Mouse (Mus musculus): Measurements from ENCODE around the gene Uck2.
A peak's percentile ranks its signal among the peaks of the same experiment; 100 is the strongest.

The Uck2 gene

DNA sequence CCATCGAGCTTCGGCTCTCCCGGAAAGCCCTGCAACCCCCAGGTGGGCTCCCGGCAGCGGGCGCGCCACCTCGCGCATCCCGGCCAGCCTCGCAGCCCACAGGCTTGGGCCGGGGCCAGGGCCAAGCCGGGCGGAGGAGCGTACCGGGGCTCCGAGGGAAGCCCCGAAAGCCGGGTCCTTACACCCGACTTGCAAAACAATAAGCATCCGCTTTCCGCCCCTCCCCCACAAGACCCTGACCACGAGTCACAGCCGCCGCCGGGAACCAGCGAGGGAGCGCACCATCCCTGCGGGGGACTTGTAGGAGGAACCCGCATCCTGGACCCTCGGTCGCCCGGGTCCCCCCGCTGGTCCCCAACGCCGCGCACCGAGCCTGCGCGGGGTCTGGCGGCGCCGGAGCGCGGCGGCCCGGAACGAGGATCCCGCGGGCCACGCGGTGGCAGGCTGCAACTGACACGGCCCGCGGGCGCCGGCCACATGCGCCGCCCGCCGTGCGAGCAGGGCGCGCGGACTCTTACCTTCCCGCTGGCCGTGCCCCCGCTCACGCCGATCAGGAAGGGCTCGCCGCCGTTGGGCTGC, 773 bp downstream of the Uck2 start:
- DNase-seq (ENCODE audit: low read depth, low spot score), result no peak

DNA sequence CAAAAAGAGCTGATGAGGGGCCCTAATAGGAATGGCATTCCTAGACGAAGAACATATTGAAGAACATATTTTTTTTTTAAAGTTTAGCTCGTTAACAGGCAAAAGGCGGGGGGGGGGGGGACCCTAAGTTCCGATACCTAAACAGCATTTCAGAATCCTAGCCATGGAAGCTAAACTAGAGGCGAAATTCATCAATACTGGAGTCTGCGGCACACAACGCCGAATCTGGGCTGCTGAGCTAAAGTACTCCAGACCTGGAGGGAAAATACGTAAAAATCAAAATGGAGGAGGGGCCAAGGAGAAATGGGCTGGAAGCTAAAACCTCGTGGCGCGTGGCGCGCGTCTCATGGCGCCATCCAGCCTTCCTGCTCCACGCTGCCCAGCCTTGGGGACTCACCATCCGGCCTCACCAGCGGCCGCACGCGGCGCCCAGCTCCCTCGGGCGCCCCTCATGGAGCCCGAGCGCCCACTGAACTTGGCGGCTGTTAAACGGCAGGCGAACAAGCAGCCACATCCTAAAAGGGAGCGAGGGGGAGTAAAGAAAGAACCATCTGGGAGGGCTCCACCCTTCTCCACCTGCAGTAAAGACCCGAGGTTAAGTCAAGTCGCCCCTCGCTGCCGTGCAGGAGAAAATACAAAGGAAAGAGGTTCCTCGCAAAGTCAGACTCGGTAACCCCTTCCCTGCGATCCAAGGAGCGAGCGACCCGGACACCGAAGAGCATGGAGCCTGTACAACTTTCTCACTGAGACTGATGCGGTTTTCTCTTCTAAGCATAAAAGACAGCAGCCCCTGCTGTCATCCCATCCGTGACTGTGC, 1.5 kb downstream of the Uck2 start:
- no peak for DNase-seq (ENCODE audit: low read depth, low spot score)

DNA sequence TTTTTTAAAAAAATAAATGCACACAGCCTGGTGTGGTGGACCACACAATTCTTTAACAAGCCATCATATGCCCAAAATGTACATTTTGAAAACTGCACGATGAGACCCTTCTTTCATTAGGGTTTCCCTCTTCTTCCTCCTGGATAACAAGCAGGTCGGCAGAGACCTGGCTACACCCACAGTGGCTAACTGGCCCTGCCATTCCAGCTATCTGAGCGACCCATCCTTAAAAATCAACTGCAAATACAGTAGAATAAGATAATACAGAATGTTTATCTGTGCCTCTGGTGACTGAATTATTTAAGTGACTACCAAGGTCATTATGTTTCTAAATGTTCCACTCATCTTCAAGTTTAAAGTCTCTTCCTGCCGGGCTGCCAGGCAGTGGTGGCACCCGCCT, 2.4 kb downstream of the Uck2 start:
- no peak for DNase-seq (ENCODE audit: low read depth, low spot score)

DNA sequence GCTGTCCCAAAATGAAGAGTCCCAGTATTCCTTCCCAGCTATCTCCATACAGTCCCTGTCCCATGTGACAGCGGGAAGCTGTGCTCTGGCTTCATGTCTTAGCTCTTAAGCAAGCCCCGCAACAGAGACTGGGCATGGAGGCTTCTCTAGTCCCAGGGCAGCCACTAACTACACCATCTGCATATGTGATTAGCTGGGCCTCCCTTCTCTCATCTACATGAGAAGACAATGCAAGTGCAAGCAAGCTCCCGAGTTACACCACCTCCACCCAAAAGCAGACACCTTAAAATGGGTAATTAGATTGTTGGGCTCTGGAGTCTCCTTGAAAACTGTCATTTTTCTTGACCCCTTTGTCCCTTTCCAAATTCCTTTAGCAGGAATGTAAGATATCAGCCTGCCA, 3.0 kb downstream of the Uck2 start:
- no peak for DNase-seq (ENCODE audit: low read depth, low spot score)

DNA sequence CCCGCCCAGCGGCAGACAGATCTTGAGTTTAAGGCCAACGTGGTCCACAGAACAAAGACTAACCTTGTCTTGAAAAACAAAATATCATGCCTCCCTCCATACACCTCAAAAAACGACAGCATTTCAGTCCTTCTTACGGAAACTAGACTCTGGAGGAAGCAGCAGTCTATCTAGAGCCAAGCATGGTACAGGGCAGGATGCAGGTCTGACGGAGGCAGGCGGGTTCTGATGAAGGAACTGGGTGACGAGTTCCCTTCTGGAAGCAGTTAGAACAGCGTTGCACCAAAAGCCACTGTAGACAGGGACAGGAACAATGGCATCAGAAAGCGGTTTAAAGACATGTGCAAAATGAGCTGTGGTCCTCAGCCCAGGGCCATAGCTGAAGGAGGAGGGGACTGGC, 5.1 kb downstream of the Uck2 start:
- DNase-seq (ENCODE audit: low read depth, low spot score), result no peak

DNA sequence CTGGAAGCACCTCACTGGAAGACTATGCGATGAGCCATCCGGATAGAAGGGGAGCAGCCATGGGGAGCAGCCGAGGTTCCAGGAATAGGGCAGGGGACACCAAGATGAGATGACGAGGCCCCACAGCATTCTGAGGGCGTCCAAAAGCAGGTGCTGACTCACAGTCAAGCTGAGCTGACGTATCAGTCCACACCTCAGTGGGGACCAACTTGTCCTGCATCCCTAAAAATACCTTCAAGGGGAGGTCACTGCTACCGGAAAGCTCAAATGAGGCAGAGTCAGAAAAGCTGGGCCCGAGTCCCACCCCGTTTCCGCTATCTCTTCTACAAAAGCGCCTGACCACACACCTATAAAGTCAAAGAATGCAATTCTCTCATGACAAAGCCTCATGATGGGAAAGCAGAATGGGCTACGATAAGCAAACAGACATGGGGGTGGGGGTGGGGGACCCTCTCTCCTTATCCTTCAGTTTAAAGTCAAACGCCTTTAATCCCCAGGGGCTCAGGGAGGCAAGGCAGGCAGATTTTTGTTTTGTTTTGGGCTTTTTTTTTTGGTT, 5.9 kb downstream of the Uck2 start:
- DNase-seq (ENCODE audit: low read depth, low spot score), result no peak

DNA sequence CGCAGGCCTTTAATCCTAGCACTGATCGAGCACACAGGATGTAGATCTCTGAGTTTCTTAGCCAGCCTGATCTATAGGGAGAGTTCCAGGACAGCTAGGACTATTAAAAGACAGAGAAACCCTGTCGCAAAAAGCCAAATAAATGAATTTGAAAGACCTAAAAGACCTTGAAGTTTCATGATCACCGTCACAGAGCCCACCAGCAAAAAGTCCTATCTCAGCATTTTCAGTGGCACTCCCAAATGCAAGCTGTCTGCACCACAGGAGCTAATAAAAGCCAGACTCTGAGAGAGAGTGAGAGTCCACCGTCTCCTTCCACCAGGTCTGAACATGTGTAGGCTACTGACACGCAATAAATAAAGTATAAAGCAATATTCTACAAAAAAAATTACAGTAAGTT, 6.7 kb downstream of the Uck2 start:
- DNase-seq (ENCODE audit: low read depth, low spot score), result no peak

DNA sequence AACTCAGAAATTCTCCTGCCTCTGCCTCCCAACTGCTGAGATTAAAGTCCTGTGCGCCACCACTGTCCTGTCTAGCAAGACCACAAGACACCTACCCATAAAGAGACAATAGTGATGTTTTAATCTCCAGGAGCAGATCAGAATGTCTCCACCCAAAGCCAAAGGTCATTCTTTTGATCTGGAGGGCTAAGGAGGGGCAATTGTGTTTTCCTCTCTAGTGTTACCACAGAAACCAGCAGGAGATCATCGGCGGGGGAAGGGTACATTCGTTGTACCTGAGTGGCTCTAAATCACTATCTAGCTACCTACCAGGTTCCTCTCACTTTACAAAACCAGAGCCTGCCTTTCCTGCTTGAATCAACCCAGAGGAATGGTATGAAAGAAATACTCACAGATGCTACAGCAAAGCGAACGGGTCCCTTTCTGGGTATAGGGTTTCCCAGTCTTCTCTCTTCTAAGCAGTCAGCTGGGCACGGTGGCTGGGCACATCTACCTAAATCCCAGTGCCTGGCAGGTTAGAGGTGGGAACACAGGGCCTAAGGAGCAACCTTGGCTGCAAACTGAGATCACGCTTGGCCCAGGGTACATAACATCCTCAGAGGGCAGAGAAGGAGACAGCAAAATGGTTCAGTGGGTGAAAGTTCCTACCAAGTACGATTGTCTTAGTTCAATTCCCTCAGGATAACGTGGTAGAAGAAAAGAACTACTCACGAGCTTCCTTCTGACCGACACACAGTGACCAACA, 10.3 kb downstream of the Uck2 start:
- DNase-seq (ENCODE audit: low read depth, low spot score), result no peak

DNA sequence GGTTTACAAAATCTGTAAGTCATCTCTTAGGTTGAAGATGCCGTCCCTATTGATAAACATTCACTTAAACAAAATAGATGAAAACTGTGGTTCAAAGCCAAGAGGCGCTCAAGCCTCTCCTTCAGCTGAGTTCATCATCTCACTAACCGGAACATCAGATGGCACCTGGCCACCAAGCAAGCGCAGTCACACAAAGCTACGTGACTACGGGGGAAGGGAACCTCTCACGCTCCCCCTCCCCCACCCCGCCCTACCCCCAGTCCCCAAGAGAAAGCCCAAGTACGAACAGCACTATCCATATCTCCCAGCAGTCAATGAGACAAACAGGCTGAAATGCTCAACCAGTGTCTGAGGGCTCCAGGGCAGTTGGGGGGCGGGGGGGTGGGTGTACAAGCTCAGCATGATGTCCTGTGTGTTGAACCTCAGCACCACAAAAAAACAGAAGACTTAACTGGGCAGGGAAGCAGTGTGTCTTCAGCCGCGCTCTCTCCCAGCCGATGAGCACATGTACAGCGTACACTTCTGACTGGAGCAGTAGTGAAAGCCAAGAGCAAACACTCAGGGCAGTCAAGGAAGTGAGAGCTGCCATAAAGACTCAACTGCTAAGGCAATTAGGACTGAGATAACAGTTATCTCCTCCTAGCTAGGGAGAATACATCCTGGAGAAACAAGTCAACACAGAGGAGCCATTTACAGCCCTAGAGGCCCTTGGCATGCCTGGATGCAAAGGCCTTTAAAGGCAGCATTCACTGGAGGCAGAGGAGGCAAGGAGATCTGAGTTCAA, 11.5 kb downstream of the Uck2 start:
- no peak for DNase-seq (ENCODE audit: low read depth, low spot score)

DNA sequence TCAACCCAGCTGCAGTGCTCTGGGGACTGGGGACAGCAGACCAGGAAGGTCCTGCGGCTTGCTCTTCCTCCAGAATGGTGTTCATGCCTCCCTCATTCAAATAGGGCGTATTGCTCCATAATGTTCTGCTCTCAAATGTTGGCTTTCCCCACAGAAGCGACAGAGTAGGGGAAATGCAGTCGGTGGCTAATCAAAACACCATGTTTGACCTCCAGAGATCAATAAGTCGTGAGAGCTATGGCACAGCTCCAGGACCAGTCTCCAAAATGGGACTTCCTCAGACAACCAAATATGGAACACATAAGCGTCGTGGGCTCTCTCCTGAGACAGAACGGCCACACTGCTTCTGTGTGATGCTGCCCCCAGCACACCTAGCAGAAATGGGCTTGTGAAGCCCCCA, 13.3 kb downstream of the Uck2 start:
- DNase-seq (ENCODE audit: low read depth, low spot score), result no peak

DNA sequence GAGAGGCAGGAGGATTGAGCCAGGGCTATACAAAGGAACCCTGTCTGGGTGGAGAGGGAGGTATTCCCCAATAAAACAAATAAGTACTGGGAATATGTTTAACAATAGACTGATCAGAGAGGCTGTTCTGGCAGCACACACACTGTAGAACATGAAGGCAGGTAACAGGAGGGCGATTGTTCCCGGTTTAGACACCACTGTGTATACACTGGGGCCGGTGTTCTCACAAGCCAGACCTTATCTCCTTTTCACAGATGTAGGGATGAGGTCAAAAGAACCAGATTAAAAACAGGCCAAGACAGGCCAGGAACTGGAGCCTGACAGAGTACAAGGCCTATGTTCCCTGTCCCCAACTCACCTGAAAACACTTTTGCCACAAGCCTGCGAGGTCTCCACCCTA, 13.8 kb downstream of the Uck2 start:
- no peak for DNase-seq (ENCODE audit: low read depth, low spot score)

DNA sequence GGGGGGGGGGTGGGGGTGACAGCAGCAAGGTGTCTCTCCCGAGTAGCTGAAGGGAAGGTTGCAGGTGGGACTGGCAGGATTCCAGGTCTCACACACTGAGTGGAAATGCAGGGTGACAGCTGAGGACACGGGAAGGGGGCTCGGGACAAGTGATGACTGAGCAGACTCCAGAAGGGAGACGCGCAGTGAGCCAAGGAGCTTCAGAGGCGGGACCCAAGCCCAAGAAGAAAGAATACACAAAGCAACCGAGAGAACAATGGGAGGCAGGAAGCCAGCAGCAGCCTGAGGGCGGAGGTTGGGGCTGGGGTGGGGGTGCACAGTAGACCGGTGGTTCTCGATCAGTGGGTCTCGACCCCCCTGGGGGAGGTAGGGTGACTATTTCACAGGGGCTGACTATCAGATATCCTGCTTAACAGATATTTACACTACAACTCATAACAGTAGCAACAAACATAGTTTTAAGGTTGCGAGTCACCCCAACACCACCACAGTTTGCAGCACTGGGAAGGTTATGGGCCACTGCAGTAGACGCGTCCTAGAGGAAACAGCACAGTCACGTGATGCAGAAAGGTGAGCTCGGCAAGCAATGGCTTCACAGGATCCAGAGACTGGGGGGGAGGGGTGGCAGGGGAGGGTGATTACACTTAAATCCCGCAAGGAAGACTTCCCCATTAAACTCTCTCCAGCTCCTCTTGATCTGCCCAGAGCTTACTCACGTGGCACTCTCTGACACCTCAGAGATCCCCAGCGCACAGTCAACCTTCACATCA, 14.6 kb downstream of the Uck2 start:
- no peak for DNase-seq (ENCODE audit: low read depth, low spot score)

DNA sequence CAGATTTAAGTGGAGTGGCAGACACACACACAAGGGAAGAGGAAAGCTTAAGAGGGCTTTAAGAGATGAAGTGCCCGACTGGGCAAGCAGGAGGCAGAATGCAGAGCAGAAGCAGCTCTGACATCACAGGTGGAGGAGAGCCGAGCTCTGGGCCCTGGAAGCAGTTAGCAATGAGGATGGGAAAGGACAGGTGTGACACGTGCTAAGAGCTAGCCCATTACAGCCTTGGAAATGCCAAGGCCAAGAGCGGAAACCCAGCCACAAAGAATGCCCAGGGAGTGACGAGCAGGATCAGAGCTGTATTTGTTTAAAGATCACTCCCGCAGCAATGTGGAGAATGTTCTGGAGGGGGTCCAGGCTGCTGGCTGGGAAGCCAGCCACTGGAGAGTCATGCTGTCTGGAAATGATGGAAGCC, 15.3 kb downstream of the Uck2 start:
- DNase-seq (ENCODE audit: low read depth, low spot score), result peak; percentile 70

DNA sequence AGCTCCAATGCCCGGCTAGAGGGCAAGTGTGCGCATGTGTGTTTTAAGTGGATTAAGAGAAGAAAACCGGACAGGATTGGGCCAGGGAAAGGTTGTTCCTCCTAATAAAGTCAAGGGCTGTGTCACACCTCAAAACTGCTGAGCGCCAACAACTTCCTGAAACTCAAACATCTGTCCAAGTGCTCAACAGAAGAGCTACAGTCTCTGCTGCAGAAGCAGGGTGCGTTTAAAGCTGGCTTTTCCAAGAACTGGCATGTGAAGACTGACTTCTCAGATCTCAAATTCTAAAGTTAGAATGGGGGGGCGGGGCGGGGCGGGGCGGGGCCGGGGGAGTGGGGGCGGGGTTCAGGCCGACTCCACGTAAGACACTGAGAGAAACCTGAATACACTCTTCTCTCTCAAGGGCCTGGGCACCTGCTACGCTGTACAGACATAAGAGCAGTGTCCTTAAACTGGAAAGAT, 15.7 kb downstream of the Uck2 start:
- DNase-seq (ENCODE audit: low read depth, low spot score), result peak; percentile 68

DNA sequence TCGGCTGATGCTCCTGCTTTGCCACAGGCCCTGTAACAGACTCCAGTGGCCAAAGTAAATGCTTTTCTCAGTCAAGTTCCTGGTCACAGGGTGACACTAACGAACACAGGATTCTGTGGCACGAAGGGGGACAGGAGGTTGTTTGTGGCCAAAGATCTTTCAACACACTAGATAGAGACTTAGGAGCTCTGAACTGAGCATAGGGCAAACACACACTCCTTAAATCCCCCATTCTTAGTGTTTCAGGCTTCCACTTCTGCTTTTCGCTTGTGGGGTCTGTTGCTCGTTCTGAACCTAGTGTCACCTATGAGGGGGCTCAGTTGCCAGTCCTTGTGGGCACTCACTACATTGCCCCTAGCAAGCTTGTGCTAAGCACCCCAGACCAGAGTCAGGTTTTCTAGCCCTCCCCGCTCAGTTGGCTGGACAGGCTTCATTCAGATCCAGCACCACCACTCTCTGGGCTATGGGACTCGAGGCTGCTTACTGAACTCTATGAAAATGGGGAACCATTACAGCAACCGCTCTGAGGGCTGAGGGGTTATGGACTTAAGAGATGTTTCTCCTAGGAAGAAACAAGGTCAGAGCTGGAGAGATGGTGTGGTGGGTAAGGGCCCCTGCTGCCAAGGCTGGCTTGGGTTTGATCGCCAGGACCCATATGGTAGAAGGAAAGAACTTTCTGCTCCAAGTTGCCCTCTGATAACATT, 16.6 kb downstream of the Uck2 start:
- no peak for DNase-seq (ENCODE audit: low read depth, low spot score)

DNA sequence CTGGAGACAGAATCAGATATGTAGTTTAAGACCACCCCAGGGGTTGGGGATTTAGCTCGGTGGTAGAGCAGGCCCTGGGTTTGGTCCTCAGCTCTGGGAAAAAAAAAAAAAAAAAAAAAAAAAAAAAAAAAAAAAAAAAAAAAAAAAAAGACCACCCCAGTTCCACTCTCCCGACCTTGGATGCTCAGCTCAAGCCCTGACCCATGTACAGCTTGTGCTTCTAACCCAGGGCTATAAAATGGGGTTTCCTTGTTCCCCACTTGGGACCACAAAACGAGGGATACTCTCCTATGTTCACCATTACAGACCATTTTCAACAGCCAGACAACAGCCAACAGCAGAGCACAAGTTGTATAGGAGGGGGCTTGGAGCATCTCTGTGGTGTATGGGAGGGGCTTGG, 18.4 kb downstream of the Uck2 start:
- DNase-seq (ENCODE audit: low read depth, low spot score), result no peak

DNA sequence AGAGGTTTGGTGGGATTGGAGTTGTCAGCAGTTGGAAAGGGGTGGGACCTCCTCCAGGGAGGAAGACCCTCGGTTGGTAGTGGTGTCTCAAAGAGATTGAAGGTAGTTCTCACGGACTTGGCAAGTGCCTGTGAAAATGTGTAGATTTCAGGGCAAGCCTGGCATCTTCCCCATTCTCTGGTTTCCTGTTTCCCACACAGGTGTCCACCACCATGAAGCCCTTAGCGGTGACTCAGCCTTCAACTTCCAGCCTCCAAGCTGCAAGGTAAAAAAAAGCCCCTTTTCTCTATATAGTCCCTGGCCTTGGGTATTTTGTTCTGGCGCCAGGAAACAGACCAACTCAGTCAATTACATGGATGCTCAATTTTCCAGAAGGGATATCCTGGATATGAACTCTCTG, 19.8 kb downstream of the Uck2 start:
- no peak for DNase-seq (ENCODE audit: low read depth, low spot score)

DNA sequence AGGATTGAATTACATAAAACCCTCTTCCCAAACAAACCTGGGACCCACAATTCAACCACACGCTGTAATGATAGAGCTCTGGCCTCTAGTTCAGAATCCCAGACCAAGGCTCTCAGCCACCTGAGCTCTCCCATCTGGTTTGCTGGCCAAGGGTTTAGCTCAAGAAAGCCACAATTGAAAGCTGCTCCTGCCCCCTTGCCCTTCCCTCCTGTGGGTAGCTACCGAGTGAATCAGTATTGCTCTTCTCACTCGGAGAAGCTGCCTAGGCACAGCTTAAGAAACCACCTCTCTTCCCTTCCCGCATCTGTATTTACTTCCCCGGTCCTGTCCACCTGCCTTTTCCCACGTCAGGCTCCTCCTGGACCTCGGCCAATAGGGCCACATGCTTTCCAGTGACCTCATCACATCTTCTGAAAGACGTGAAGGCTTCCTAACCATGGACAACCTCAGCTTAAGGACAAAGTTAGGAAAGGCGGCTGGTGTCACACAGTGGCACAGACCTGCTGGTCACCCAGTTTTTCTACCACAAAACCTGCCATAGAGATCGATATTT, 22.6 kb downstream of the Uck2 start:
- DNase-seq (ENCODE audit: low read depth, low spot score), result no peak

DNA sequence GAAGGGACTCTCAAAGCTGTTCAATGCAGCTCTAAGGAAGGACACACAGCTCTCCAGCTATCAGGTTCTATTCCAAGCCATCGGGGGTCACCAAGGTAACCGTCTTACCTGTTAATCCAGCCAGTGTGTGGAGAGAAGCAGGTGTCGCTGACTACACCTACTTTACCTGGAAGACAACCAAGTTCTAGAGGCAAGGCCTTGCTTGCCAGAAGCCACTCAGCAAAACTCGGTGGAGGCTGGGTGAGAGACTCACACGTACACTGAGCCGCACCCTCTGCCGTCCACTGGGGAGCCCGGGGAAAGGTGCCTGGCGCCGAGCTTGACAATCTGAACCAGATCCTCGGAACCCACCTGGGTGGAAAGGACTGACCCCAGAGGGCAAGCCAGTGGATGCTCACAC, 23.4 kb downstream of the Uck2 start:
- no peak for DNase-seq (ENCODE audit: low read depth, low spot score)

DNA sequence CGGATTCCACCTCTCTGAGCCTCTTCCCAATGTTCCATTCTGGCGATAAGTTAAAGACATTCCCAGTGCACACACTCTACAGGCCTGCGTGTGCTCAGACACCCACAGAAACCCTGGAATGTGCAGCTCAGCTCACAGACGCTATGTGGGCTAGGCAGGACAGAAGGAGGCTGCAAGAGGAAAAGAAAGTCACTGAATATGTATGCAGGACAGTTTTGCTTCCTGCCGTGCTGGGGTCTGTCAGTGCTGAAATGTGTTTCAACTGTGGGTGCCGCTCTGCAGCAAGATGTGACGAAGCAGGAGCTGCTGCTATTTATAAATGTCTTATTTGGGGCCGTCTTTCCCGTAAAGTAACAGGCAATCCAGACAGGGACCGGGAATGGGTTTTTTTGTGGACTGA, 25.4 kb downstream of the Uck2 start:
- DNase-seq (ENCODE audit: low read depth, low spot score), result no peak
